Mouse (Mus musculus): ENCODE data around the gene Tlr8. TPM values are rescaled to one million over a fixed set of nuclear protein-coding genes. Genes with fewer than 3 reads are reported as not detected.
"Not testable (repeated sequence)": the region's sequence is repeated elsewhere in the genome, so short reads cannot be mapped to it uniquely, and the experiment has no call there.

Tlr8 gene
- polyA plus RNA-seq (2012; rRNA removed) (0.57 and 0.83 TPM in 2 replicates), polyA plus RNA-seq (2014; fragmentation: Nextera tagmentation; extraction: Ambion mirVana) (0.67 and 1.2 TPM in 2 replicates)

- H3K27me3 ChIP-seq (ENCODE audit: control insufficient read depth, insufficient read depth, low read length): no peaks in the 10 kb centered on the region
- no peak within 1 kb of the TSS for H3K4me2 ChIP-seq (replicated peaks; ENCODE audit: low read depth, low read length, severe bottlenecking)
- no peaks in the 10 kb centered on the region for H3K9me3 ChIP-seq (ENCODE audit: control insufficient read depth, low read length)
- ATAC-seq (ENCODE audit: low FRiP score, low read depth): no peak
- TF ChIP-seq POLR2A (IDR thresholded peaks at IDR 0.05; ENCODE audit: borderline replicate concordance, extremely low read depth, insufficient read depth, insufficient read length): no peak
- WGBS: 73% methylated on average over 4 of the region's 4 CpGs
- H3K9ac ChIP-seq (ENCODE audit: low read depth, low read length, severe bottlenecking): no peak within 1 kb of the TSS
- H3K27ac ChIP-seq (replicated peaks; ENCODE audit: low read depth, low read length): no peak within 1 kb of the TSS
- no peaks in the 10 kb centered on the region for H3K36me3 ChIP-seq (ENCODE audit: control insufficient read depth, insufficient read depth, low read length)
- no peak for DNase-seq (ENCODE audit: low spot score)
- no peaks in the 10 kb centered on the region for H3K4me1 ChIP-seq (ENCODE audit: control insufficient read depth, insufficient read depth, low read length)
- no peak within 1 kb of the TSS for H3K4me3 ChIP-seq (replicated peaks; ENCODE audit: low read length)
Observed at GRCm38 (mm10) chrX:167264086-167264485, at the start of gene Tlr8. Gene Tlr8, minus strand, starts transcription at chrX:167264329.

DNA sequence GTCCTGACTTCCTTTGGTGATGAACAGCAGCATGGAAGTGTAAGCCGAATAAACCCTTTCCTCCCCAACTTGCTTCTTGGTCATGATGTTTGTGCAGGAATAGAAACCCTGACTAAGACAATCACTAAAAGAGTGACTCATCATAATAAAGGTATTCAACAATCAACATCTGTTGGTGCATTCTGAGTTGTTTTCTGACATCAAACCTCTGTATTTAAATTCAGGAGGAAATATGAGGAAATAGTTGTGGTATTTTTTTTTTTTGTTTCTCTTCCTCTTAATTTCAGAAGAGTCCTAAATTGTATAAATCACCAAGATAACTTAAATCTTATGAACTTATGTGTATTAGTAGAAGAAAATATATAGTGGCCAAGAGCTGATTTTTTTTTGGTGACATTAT is 37.9 kb upstream of the Tlr8 start:
- not testable (repeated sequence) for ATAC-seq (ENCODE audit: low FRiP score, low read depth)

GRCm38 (mm10) chrX:167276953-167277352 is 12.8 kb upstream of the Tlr8 start:
- no peaks in the 10 kb centered on the region for H3K4me1 ChIP-seq (ENCODE audit: control insufficient read depth, insufficient read depth, low read length)
- no peak overlapping the region for H3K27ac ChIP-seq (replicated peaks; ENCODE audit: low read depth, low read length)
- ATAC-seq (ENCODE audit: low FRiP score, low read depth) (peak; percentile 55; the same call in 1 of the 2 replicates), DNase-seq (ENCODE audit: low spot score) (peak; percentile 78)
- peak overlapping the region; percentile 16; the same call in 1 of the 2 replicates for H3K4me2 ChIP-seq (replicated peaks; ENCODE audit: low read depth, low read length, severe bottlenecking)
- H3K9ac ChIP-seq (ENCODE audit: low read depth, low read length, severe bottlenecking): no peak overlapping the region
- 18% methylated on average over 9 of the region's 9 CpGs for WGBS
- H3K27me3 ChIP-seq (ENCODE audit: control insufficient read depth, insufficient read depth, low read length): peaks cover 4% of the 10 kb centered on the region; the same call in 1 of the 2 replicates
- H3K9me3 ChIP-seq (ENCODE audit: control insufficient read depth, low read length): no peaks in the 10 kb centered on the region
- no peak overlapping the region for H3K4me3 ChIP-seq (replicated peaks; ENCODE audit: low read length)
- H3K36me3 ChIP-seq (ENCODE audit: control insufficient read depth, insufficient read depth, low read length): no peaks in the 10 kb centered on the region
- no peak for TF ChIP-seq POLR2A (IDR thresholded peaks at IDR 0.05; ENCODE audit: borderline replicate concordance, extremely low read depth, insufficient read depth, insufficient read length)

More for the DNA sequence above, 37.9 kb upstream of the Tlr8 start:
- not testable (repeated sequence) for DNase-seq (ENCODE audit: low spot score); H3K36me3 ChIP-seq (ENCODE audit: control insufficient read depth, insufficient read depth, low read length); H3K4me2 ChIP-seq (replicated peaks; ENCODE audit: low read depth, low read length, severe bottlenecking); H3K9ac ChIP-seq (ENCODE audit: low read depth, low read length, severe bottlenecking); H3K4me3 ChIP-seq (replicated peaks; ENCODE audit: low read length); H3K27me3 ChIP-seq (ENCODE audit: control insufficient read depth, insufficient read depth, low read length); H3K4me1 ChIP-seq (ENCODE audit: control insufficient read depth, insufficient read depth, low read length); H3K9me3 ChIP-seq (ENCODE audit: control insufficient read depth, low read length); H3K27ac ChIP-seq (replicated peaks; ENCODE audit: low read depth, low read length)
- no CpG with 5 or more reads among the region's 1 CpGs for WGBS

- Histone ChIP-seq H3K4me3 (replicated peaks; ENCODE audit: low read length) (no peak overlapping the region), H3K36me3 (ENCODE audit: control insufficient read depth, insufficient read depth, low read length) (no peaks in the 10 kb centered on the region)
- DNase-seq (ENCODE audit: low spot score): no peak
Observed at GRCm38 (mm10) chrX:167276551-167276950, 12.4 kb upstream of the Tlr8 start.

GRCm38 (mm10) chrX:167263530-167263929 is 599 bp downstream of the Tlr8 start:
- H3K4me2 ChIP-seq (replicated peaks; ENCODE audit: low read depth, low read length, severe bottlenecking): no peak overlapping the region
- H3K27ac ChIP-seq (replicated peaks; ENCODE audit: low read depth, low read length): no peak overlapping the region
- ATAC-seq (ENCODE audit: low FRiP score, low read depth): no peak
- DNase-seq (ENCODE audit: low spot score): no peak
- no peak overlapping the region for H3K4me3 ChIP-seq (replicated peaks; ENCODE audit: low read length)
- no peak for TF ChIP-seq POLR2A (IDR thresholded peaks at IDR 0.05; ENCODE audit: borderline replicate concordance, extremely low read depth, insufficient read depth, insufficient read length)
- no peaks in the 10 kb centered on the region for H3K36me3 ChIP-seq (ENCODE audit: control insufficient read depth, insufficient read depth, low read length)
- H3K27me3 ChIP-seq (ENCODE audit: control insufficient read depth, insufficient read depth, low read length): no peaks in the 10 kb centered on the region
- WGBS: 90% methylated on average over 4 of the region's 4 CpGs
- no peaks in the 10 kb centered on the region for H3K4me1 ChIP-seq (ENCODE audit: control insufficient read depth, insufficient read depth, low read length)
- no peak overlapping the region for H3K9ac ChIP-seq (ENCODE audit: low read depth, low read length, severe bottlenecking)
- H3K9me3 ChIP-seq (ENCODE audit: control insufficient read depth, low read length): no peaks in the 10 kb centered on the region

More at GRCm38 (mm10) chrX:167276551-167276950, 12.4 kb upstream of the Tlr8 start:
- H3K9me3 ChIP-seq (ENCODE audit: control insufficient read depth, low read length): no peaks in the 10 kb centered on the region
- peaks cover 4% of the 10 kb centered on the region; the same call in 1 of the 2 replicates for H3K27me3 ChIP-seq (ENCODE audit: control insufficient read depth, insufficient read depth, low read length)
- no peak for TF ChIP-seq POLR2A (IDR thresholded peaks at IDR 0.05; ENCODE audit: borderline replicate concordance, extremely low read depth, insufficient read depth, insufficient read length)
- H3K9ac ChIP-seq (ENCODE audit: low read depth, low read length, severe bottlenecking): no peak overlapping the region
- peak overlapping the region; percentile 16; the same call in 1 of the 2 replicates for H3K4me2 ChIP-seq (replicated peaks; ENCODE audit: low read depth, low read length, severe bottlenecking)
- ATAC-seq (ENCODE audit: low FRiP score, low read depth): no peak
- H3K27ac ChIP-seq (replicated peaks; ENCODE audit: low read depth, low read length): no peak overlapping the region
- 46% methylated on average over 10 of the region's 10 CpGs for WGBS
- H3K4me1 ChIP-seq (ENCODE audit: control insufficient read depth, insufficient read depth, low read length): no peaks in the 10 kb centered on the region

DNA sequence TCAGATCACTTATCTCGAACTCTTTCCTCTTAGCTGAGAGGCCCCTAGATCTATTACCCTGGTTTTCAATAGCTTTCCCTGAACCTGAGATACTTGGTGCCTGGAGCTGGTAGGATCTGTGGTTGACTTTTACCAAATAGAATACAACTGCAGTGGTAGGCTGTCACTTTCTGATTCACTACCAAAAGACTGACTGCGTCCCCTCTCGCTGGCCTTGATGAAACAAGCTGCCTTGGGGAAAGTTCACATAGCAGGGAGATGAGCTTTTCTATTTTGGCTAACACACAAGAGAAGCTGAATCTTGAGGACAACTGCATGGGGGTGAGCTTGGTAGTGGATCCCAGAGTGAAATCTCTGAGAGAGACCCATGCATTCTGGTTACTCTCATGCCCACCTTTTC is 22.4 kb downstream of the Tlr8 start:
- no peak overlapping the region for H3K27ac ChIP-seq (replicated peaks; ENCODE audit: low read depth, low read length)
- no peak overlapping the region for H3K4me3 ChIP-seq (replicated peaks; ENCODE audit: low read length)
- H3K9me3 ChIP-seq (ENCODE audit: control insufficient read depth, low read length): no peaks in the 10 kb centered on the region
- ATAC-seq (ENCODE audit: low FRiP score, low read depth): no peak
- DNase-seq (ENCODE audit: low spot score): no peak
- TF ChIP-seq POLR2A (IDR thresholded peaks at IDR 0.05; ENCODE audit: borderline replicate concordance, extremely low read depth, insufficient read depth, insufficient read length): no peak
- WGBS: 96% methylated on average over 3 of the region's 3 CpGs
- no peaks in the 10 kb centered on the region for H3K27me3 ChIP-seq (ENCODE audit: control insufficient read depth, insufficient read depth, low read length)
- no peak overlapping the region for H3K9ac ChIP-seq (ENCODE audit: low read depth, low read length, severe bottlenecking)
- H3K4me2 ChIP-seq (replicated peaks; ENCODE audit: low read depth, low read length, severe bottlenecking): no peak overlapping the region
- no peaks in the 10 kb centered on the region for H3K36me3 ChIP-seq (ENCODE audit: control insufficient read depth, insufficient read depth, low read length)
- H3K4me1 ChIP-seq (ENCODE audit: control insufficient read depth, insufficient read depth, low read length): no peaks in the 10 kb centered on the region

All from limb, embryonic 14.5 days (tissue).